Mouse (Mus musculus): ENCODE data around the gene Dhx32.
"Not testable (repeated sequence)": the region's sequence is repeated elsewhere in the genome, so short reads cannot be mapped to it uniquely, and the experiment has no call there.

The Dhx32 gene

DNA sequence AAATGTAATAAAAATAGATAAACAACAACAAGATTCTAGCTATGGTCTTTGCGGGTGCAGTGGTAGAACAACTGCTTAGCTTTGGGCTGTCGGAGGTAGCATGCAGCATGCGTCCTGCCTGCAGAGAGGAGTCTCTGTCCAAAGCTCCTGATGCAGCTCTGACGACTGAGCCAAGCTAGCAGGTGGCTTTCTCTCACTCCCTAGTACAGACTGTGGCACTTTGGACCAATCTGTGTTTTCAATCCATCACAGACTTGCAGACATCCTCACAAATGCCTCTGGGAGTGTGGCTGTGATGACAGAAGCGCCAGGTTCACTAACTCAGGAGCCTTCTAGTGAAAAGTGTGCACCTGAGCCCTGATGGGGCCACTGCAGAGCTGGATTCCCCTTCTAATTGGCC lies 53.2 kb downstream of the Dhx32 start:
- no peak for DNase-seq (ENCODE audit: low read depth)

DNA sequence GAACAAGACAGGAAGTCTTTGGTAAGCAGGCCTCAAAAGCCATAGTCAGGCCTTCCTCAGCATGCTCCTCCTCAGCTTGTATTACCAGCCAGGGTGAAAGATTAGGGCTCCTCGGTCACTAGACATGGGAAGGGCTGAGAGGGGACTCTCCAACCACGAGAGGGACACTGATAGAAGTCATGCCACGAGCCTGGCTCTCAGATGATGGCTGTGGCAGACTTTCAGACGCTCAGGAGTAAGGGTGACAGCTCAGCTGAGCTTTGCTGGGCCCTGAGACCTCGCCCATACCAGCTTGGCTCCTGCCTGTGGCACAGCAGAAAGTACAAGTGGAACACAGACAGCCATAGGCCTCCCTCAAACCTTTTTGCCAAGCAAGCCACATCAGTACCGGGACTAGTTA lies 55.5 kb downstream of the Dhx32 start:
- DNase-seq (ENCODE audit: low read depth): no peak

GRCm38 (mm10) chr7:133725571-133725970 lies 57.0 kb downstream of the Dhx32 start:
- no peak for DNase-seq (ENCODE audit: low read depth)

DNA sequence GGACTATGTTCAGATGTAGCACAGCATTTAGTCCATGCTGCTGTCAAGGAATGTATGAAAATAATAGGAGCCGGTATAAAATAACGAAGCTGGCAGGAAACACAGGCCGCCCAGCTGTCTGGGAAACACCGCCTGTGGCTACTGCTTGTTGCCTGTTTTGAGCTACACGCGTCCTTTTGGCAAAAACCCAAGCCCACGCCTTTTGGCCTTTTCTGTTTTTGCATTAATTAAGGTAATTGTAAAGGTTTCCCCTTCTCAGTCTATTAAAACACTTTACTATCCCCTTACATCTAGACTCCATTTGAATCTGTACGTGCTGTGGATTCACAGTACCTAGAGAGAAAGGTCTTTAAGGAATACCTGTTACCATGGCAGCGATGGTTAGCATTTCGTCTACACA lies 57.7 kb downstream of the Dhx32 start:
- no peak for DNase-seq (ENCODE audit: low read depth)

GRCm38 (mm10) chr7:133720616-133721015 lies 61.9 kb downstream of the Dhx32 start:
- no peak for DNase-seq (ENCODE audit: low read depth)

- no peak for DNase-seq (ENCODE audit: low read depth)
Measured at GRCm38 (mm10) chr7:133718580-133718979, 63.9 kb downstream of the Dhx32 start.

DNA sequence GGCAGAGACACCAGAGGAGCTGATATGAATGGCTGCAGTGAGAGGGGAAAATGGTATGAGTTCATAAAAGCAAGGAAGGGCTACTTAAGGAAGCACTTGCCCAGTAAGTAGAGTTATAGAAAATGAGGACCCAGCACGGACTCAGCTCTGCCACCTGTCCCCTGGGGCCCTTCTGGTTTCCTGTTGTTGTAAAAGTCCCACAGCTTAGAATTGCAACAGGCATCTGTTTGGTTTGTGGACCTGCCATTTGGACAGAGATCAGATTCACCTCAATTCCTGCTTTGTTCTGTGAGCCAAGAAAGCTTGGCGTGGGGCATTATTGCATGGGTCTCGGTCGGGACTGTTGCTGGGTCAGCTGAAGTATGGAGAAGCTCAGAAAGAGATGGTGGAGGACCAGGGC lies 67.1 kb downstream of the Dhx32 start:
- DNase-seq (ENCODE audit: low read depth): no peak

DNA sequence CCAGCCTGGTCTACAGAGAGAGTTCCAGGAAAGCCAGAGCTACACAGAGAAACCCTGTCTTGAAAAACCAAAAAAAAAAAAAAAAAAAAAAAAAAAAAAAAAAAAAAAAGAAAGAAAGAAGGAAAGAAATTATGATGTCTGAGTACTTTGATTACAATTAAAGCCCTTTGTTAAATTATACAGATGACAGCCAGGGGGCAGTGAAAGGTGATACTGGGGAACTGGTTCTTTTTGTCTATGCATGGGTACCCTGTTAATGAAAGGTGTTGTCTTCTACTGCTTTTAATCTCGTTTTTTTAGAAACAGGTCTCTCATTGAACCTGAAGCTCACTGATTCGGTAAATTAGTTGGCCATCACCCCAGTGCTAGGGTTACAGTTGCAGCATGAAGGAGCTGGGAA lies 75.2 kb downstream of the Dhx32 start:
- DNase-seq (ENCODE audit: low read depth): peak; percentile 59

GRCm38 (mm10) chr7:133703906-133704305 lies 78.6 kb downstream of the Dhx32 start:
- DNase-seq (ENCODE audit: low read depth): no peak

DNA sequence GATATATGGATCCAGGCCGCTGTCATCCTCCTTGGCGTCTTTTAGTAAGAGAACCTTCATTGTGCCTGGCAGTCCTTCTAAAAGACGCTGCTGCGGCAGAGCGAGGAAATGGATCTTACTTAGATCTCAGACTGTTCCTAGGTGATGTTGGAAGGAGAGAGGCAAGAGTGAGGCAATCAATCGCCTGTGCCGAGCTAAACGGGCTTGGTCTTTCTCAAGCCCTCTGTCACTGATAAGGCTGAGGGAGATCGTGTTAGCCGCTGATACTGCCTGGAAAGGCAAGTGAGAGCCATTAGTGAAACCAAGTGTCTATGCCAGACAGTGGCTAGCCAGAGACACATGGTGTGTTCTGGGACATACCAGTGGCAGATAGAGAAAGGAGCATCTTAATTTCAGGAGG lies 80.2 kb downstream of the Dhx32 start:
- no peak for DNase-seq (ENCODE audit: low read depth)

GRCm38 (mm10) chr7:133701366-133701765 lies 81.2 kb downstream of the Dhx32 start:
- no peak for DNase-seq (ENCODE audit: low read depth)

DNA sequence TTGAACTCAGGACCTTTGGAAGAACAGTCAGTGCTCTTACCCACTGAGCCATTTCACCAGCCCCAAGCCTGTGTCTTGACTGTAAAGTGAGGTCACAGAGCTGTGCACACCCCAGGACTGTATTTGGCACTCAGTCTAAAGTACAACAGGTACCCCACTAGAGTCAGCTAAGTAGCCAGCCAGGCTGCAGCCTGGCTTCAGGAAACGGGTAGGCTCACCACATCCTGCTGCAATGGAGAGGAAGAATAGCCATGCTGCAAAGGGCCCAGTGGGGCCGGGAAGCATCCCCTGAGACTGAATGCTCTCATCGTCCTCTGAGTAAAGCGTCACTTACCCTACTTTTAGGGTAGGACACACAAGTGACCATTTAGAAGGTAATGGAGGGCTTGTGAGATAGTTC lies 82.6 kb downstream of the Dhx32 start:
- DNase-seq (ENCODE audit: low read depth): peak; percentile 70

DNA sequence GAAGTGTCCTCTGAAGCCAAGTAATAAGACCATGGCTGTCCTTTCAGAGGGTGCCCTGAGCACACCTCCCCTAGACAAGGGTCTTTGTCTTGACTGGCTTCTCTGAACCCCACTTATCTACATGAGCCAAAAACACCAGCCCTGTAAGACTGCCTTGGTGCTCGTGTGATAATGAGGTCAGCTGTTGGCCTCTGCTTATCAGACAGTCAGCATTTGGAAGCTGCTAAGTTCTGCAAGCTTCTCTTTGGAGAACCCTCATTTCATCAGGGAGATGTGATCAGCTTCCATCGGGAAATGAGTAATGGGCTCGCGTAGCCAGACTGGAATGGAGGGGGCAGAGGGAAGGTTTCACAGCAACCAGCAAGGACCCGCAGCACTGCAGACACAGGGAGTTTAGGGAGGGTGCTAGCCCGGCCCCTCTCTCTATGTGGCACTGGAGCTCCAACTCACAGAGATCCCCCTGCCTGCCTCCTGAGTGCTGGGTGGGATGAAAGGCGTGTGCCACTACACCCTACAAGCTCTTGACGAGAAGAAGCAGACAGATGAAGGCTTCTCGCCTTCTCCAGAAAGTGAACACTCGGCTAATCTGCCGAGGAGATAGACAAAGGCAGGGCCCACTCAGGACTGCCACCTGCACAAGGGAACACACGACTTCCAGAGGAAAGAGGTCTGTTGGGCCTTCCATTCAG lies 84.4 kb downstream of the Dhx32 start:
- DNase-seq (ENCODE audit: low read depth): no peak

DNA sequence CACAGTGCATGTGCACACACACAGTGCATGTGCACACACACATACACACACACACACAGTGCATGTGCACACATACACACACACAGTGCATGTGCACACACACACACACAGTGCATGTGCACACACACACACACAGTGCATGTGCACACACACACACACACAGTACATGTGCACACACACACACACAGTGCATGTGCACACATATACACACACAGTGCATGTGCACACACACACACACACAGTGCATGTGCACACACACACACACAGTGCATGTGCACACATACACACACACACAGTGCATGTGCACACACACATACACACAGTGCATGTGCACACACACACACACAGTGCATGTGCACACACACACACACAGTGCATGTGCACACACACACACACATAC lies 96.9 kb downstream of the Dhx32 start:
- not testable (repeated sequence) for DNase-seq (ENCODE audit: low read depth)

GRCm38 (mm10) chr7:133684701-133685100 lies 97.8 kb downstream of the Dhx32 start:
- peak; percentile 47 for DNase-seq (ENCODE audit: low read depth)

GRCm38 (mm10) chr7:133684110-133684509 lies 98.4 kb downstream of the Dhx32 start:
- peak; percentile 62 for DNase-seq (ENCODE audit: low read depth)

- DNase-seq (ENCODE audit: low read depth): peak; percentile 12
Measured at GRCm38 (mm10) chr7:133683626-133684025, 98.9 kb downstream of the Dhx32 start.

DNA sequence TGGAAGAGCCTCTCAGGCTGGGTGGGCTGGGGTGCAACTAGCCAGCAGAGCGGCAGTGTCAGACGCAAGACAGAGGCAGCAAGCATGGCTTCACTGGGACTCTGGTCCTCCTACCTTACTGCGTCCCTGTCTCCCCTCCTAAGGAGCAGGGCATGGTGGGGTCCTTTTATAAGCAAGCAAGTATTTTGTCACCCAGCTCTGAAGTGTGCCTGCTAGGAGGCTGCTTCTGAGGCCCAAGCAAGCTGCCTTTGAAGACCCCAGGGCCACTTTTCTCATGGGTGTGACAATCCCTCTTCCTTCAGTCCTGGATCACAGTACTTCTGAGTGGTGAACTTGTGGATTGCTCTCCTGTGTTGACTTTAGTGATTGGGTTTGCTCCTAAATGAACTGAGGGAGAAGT lies 102.6 kb downstream of the Dhx32 start, which contains the start of gene Mmp21:
TSS of gene Mmp21 (minus strand) at position 101 of the 400 bp plus-strand sequence.
- no peak for DNase-seq (ENCODE audit: low read depth)

- DNase-seq (ENCODE audit: low read depth): no peak
Measured at GRCm38 (mm10) chr7:133679439-133679838, 103.1 kb downstream of the Dhx32 start.

DNA sequence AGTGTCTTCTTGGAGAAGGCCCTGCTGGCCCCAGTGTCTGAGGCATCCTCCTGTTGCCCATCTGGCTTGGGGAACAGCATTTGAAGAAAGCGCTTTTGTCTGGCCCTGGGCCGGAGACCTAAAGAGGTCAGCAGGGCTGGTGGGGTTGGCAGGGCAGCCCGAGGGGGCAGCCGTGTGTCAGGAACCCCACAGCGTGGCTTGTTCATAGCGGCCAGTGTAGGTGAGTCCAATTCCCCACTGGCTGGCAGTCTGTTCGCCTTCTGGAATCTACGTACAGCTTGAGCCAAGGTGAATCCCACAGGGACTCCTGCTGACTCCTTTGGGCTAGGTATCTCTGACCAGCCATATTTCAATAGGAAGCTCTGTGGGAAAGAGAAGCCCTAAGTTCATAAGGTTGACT lies 103.8 kb downstream of the Dhx32 start:
- DNase-seq (ENCODE audit: low read depth): no peak

DNA sequence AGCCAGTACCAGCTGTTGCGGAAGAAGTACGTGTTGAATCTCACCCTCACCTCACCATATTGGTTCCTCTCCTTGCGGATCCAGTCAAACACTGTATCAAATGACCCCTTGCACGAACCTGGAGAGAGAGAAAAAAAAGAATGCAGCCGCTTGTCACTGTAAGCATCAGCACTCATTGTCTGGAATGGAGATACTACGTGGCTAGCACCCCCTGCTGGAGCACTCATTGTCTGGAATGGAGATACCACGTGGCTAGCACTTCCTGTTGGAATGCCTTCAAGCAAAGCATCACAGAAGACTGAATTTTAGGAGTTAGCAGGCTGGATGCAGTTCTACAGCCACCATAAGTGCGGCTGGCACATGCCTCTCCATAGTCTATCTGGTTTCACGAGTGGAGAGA lies 106.5 kb downstream of the Dhx32 start:
- peak; percentile 44 for DNase-seq (ENCODE audit: low read depth)
